ENCODE assay signal across 13 mouse cellular contexts in the genomic region with DNA sequence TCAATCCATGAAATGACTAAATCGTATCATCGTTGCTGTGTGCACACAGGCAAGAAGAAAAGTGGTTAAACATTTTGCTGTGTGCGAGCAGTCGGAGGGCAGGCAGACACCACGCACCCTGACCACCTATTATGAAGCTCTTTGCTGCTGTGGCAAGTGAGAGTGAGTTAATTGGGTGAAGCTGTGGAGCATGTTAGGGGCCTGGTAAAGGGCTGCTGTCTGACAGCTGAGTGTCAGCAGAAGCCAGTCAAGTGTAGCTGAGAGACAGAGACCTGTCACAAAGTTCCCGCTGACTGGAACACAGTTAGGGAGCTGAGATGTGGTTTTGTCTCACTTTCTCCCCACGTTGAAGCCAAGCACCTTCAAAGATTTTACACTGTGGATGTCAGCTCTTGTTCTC.
"Had no signal": no experiment of that assay in that cellular context is flagged by ENCODE, and none has a peak within 500 bp of the region (broad histone marks: within the 10 kb centered on the region; RNA-seq: fewer than 3 reads in every experiment).

No protein-coding gene starts in this region.

- H3K9ac ChIP-seq: liver, embryonic 15.5 days; neural tube, embryonic 15.5 days had no signal

- H3K36me3 ChIP-seq: limb, embryonic 10.5 days; liver, embryonic 15.5 days; neural tube, embryonic 15.5 days had no signal

- H3K9me3 ChIP-seq: limb, embryonic 10.5 days; liver, embryonic 15.5 days; neural tube, embryonic 15.5 days had no signal

- ATAC-seq: hindbrain, postnatal 0 days; lung, postnatal 0 days had no signal

- H3K4me1 ChIP-seq: limb, embryonic 10.5 days; liver, embryonic 15.5 days; neural tube, embryonic 15.5 days had no signal

- H3K27ac ChIP-seq: hindbrain, postnatal 0 days; kidney, postnatal 0 days; limb, embryonic 10.5 days; liver, embryonic 15.5 days; neural tube, embryonic 15.5 days had no signal

- H3K4me3 ChIP-seq: limb, embryonic 10.5 days; liver, embryonic 15.5 days; neural tube, embryonic 15.5 days had no signal

- H3K4me2 ChIP-seq: liver, embryonic 11.5 days; liver, embryonic 15.5 days; neural tube, embryonic 15.5 days had no signal

- H3K27me3 ChIP-seq: liver, embryonic 15.5 days; neural tube, embryonic 15.5 days had no signal

- DNase-seq: kidney, adult 2 months; lung, adult 2 months; lung, postnatal 36 days; midbrain, embryonic 14.5 days; right cerebral cortex, postnatal 4 days; spleen, adult 18-20 months had no signal
